Mouse (Mus musculus) liver, embryonic 13.5 days (tissue): ENCODE results near the gene Cys1. TPM values are rescaled to one million over a fixed set of nuclear protein-coding genes. Genes with fewer than 3 reads are reported as not detected.

ENCODE experiments used
- ATAC-seq: fragments of 200-750 bp; cut with Nextera tagmentation; 2 replicates; pipeline ENCODE4 v1.8.0; 2017; ENCODE audit warnings: low read depth, mild to moderate bottlenecking, moderate number of reproducible peaks, moderate library complexity
- DNase-seq: peaks from one replicate; pipeline ENCODE4 v3.0.0; 2022
- H3K27ac ChIP-seq: fragments of 300-500 bp; sonication (generic); 2 replicates; pipeline ENCODE4 v1.5.1; 2015; ENCODE audit warnings: moderate library complexity, mild to moderate bottlenecking, inconsistent platforms
- H3K27me3 ChIP-seq: fragments of 300-500 bp; sonication (generic); 2 replicates; pipeline ENCODE4 v1.6.1; 2015; ENCODE audit warnings: mild to moderate bottlenecking, inconsistent platforms
- H3K36me3 ChIP-seq: fragments of 300-500 bp; sonication (generic); 2 replicates; pipeline ENCODE4 v1.6.1; 2015; ENCODE audit warnings: mild to moderate bottlenecking, inconsistent platforms
- H3K4me1 ChIP-seq: fragments of 300-500 bp; sonication (generic); replicated peaks from 2 replicates; pipeline ENCODE4 v1.6.1; 2015; ENCODE audit warnings: inconsistent platforms
- H3K4me2 ChIP-seq: fragments of 300-500 bp; sonication (generic); 2 replicates; pipeline ENCODE4 v1.6.1; 2015; ENCODE audit warnings: inconsistent platforms, mild to moderate bottlenecking, moderate library complexity
- H3K4me3 ChIP-seq: fragments of 300-500 bp; sonication (generic); replicated peaks from 2 replicates; pipeline ENCODE4 v1.5.1; 2015; ENCODE audit warnings: mild to moderate bottlenecking, inconsistent platforms
- H3K9ac ChIP-seq: fragments of 300-500 bp; sonication (generic); 2 replicates; pipeline ENCODE4 v1.6.1; 2015; ENCODE audit warnings: mild to moderate bottlenecking, inconsistent platforms
- H3K9me3 ChIP-seq: fragments of 300-500 bp; sonication (generic); replicated peaks from 2 replicates; pipeline ENCODE4 v1.6.1; 2016; ENCODE audit warnings: inconsistent platforms
- WGBS: fragments of 180-500 bp; shearing (Covaris S2); methylation state at CpG from one replicate; pipeline ENCODE4 v1.1.7; 2015; ENCODE audit not compliant: insufficient replicate concordance; 5-methylcytosine and 5-hydroxymethylcytosine counted together
- polyA plus RNA-seq: library from polyadenylated mRNA; unstranded; fragments of >200 nt; fragmentation: Nextera tagmentation; extraction: Ambion mirVana; gene quantifications from 2 replicates; pipeline ENCODE4 v1.2.1, GENCODE M21; 2015

Cys1 gene
- polyA plus RNA-seq, 1 experiment from 2014 or later: 0.38 TPM

DNA sequence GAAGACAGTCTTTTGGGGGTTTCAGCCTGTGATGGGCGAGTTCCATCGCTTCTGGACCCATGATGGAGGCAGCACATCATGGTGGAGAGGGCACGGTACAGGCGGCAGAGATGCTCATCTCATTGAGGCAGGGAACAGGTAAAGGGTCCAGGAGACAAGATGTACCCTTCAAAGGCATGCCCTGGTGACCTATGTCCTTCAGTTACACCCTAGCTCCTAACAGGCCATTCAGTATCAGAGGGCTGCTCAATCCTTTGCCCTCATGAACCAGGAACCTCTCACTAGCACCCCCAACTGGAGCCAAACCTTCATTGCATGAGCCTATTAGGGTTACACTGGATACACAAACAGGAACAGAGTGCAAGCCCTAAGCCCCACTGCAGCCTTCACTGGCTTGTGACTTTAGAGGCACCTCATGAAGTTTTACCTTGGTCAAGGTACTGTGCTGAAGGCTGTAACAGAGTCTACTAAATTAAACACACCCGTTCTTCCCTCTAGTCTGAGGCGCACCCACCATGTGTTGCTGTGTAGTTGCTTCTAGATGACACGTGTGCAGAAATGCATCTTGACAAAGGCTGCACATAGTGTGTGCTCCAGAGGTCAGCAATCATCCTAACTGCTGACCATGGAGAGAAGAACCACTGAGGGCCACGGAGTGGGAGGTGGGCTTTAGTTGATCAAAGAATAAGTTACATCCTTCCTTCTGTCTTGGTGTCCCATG lies 16.0 kb upstream of the Cys1 start:
- no peak overlapping the region for H3K9ac ChIP-seq
- H3K4me3 ChIP-seq: no peak overlapping the region
- H3K9me3 ChIP-seq: no peaks in the 10 kb centered on the region
- WGBS: 59% methylated on average over 8 of the region's 8 CpGs
- H3K27me3 ChIP-seq: peaks cover 12% of the 10 kb centered on the region; the same call in 1 of the 2 replicates
- DNase-seq (no peak), ATAC-seq (peak; percentile 44)
- no peak overlapping the region for H3K27ac ChIP-seq
- peaks cover 18% of the 10 kb centered on the region for H3K4me1 ChIP-seq
- H3K4me2 ChIP-seq: no peak overlapping the region
- H3K36me3 ChIP-seq: no peaks in the 10 kb centered on the region

DNA sequence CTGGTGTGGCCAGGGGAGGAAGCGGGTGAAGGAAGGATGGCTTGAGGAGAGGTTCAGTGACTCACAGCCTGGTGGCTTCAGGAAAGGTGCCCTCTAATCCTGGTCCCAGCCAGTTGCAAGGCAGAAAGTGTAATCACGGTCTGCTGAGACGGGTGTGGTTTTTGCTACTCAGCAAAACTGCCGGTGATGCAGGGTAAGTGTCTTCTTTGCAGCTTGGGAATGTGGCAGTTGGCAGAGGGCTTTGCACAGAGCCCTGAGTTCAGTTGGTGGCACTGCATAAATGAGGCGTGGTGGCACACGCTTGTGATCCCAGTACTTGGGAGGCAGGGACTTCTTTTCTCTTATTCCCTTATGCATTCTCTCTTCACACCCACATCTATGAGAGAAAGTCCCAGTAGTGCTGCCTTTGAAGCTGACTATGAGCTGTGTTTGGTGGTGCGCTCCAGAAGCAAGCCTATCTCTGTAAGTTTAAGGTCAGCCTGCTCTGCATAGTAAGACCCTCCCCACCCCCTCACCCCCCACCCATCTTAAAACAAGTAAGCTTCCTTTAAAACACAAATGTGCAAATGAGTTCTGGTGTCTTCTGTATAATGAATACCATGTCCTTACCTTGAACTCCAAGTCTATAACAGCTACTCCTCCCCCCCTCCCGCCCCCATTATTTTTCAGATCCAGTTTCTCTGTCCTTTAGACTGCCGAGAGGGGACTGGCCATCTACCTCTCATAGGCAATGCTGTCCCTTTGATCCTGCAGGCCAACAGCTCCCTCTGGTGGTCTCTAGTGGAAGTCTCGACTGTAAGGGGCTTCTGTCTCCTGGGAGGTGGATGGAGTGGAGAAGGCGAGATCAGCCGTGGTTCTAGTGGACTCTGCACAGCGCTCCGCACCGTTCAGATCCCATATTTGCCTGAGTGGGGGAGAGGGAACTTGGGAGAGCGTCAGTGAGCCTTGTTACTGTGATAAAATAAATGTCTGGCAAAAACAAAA lies 15.2 kb upstream of the Cys1 start:
- Histone ChIP-seq H3K4me2 (no peak overlapping the region), H3K9me3 (no peaks in the 10 kb centered on the region), H3K36me3 (no peaks in the 10 kb centered on the region), H3K4me1 (peaks cover 9% of the 10 kb centered on the region), H3K4me3 (no peak overlapping the region), H3K9ac (no peak overlapping the region), H3K27ac (no peak overlapping the region), H3K27me3 (peaks cover 12% of the 10 kb centered on the region; the same call in 1 of the 2 replicates)
- DNase-seq: peak; percentile 65
- WGBS: 28% methylated on average over 16 of the region's 16 CpGs
- peak; percentile 79 for ATAC-seq

DNA sequence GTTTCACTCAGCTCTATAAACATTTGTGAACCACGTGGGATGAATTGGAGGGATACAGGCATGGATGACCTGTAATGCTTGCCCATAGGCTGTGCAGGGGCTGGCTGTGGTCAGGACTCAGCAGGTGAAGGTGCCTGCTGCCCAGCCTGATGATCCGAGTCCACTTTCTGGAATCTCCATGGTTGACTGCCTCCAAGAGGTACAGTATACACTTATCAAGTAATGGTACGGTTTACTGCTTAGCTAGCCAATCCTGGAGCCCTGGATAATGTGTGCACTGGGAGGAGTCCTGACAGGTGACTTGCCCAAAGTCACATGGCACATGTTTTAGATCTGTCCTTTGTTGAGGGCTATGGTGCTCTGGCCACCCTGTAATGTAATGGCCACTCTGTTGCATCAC lies 8.7 kb upstream of the Cys1 start:
- DNase-seq (no peak), ATAC-seq (no peak)
- Histone ChIP-seq H3K27ac (no peak overlapping the region), H3K4me3 (no peak overlapping the region), H3K4me1 (0 out of 2 replicates have a peak, but pooled peaks cover 6% of the 10 kb centered on the region), H3K36me3 (no peaks in the 10 kb centered on the region), H3K9me3 (no peaks in the 10 kb centered on the region), H3K4me2 (no peak overlapping the region), H3K9ac (no peak overlapping the region), H3K27me3 (peaks cover 15% of the 10 kb centered on the region)
- 62% methylated on average over 3 of the region's 3 CpGs for WGBS

DNA sequence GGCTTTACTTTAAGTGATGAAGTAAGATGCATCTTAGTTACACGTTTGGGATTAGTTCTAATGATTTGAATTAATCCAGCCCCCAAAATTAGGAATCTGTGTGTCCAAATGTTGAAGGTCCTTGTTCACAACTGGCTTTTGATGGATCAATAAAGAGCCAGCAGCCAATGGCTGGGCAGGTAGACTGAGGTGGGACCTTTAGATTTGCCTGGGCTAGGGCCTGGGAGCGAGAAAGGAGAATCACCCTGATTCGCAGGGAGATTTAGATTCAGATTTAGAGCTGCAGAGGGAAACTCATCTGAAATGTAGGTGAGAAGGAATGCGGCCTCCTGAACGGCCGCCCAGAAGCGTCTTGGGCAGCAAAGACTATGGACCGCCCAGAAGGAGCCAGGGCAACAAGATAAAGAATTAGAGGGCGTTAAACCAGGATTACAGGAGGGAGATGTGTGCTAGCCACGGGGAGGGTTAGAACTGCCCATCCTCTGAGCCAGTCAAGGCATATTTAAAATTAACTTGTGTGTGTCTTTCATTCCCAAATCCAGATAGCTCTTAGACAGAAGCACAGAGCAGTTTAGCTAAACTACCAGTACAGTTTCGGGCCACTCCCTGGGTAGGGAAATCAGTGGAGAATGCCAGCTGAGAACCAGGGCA lies 5.2 kb upstream of the Cys1 start:
- peak; percentile 60 for ATAC-seq
- peak overlapping the region; percentile 79 for H3K27ac ChIP-seq
- peaks cover 47% of the 10 kb centered on the region for H3K27me3 ChIP-seq
- no peak overlapping the region for H3K9ac ChIP-seq
- peak overlapping the region; percentile 12; the same call in 1 of the 2 replicates for H3K4me2 ChIP-seq
- DNase-seq: no peak
- H3K9me3 ChIP-seq: no peaks in the 10 kb centered on the region
- H3K4me3 ChIP-seq: no peak overlapping the region
- 57% methylated on average over 11 of the region's 11 CpGs for WGBS
- peaks cover 20% of the 10 kb centered on the region for H3K4me1 ChIP-seq
- no peaks in the 10 kb centered on the region for H3K36me3 ChIP-seq

DNA sequence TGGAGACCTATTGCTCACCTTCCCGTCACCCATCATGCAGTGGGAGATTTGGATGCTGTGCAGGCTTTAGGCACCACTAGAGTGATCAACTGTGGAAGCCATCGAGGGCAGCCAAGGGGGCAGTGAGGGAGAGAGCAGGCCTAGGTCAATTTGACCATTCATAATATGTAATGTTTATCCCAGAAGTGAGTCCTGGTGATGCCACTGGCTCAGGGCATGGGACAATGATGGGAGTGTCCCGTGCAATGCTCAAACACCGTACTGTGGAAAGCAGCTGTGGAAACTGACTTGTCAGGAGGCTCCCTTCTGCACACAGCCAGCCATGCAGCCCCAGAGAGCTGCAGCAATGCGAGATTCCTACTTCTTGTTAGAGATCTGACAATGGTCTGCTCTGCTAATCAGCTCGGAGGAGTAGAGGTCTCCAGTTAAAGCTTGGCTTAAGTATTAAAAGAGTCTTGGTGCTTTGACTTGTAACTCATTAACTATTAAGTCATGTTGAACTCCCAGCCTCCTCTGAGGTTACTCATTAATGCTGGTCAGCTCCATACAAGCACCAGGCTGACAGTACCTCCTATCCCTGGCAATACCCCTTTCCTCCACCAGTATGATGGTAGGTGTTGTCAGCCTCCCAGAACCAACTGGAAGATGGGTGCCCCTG lies 4.6 kb upstream of the Cys1 start:
- ATAC-seq (peak; percentile 76), DNase-seq (no peak)
- Histone ChIP-seq H3K9ac (no peak overlapping the region), H3K27ac (peak overlapping the region; percentile 79), H3K36me3 (no peaks in the 10 kb centered on the region), H3K27me3 (peaks cover 53% of the 10 kb centered on the region), H3K4me3 (no peak overlapping the region), H3K9me3 (no peaks in the 10 kb centered on the region), H3K4me1 (peaks cover 26% of the 10 kb centered on the region), H3K4me2 (0 out of 2 replicates have a peak overlapping the region, but pooled peaks have one; percentile 24)
- WGBS: 49% methylated on average over 6 of the region's 6 CpGs

DNA sequence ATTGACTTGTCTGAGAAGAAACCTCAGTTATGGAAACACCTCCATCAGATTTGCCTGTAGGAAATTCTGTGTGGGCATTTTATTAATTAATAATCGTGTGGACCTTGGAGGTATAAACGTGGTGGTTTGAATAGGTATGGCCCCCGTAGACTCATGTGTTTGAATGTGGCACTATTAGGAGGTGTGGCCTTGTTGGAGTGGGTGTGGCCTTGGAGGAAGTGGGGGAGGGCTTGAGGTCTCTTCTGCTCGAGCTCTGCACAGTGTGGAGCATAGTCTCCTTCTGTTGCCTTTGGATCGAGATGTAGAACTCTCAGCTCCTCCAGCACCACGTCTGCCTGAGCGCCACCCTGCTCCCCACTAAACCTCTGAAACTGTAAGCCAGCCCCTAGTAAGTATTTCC lies 1.8 kb upstream of the Cys1 start:
- no peak overlapping the region for H3K4me3 ChIP-seq
- peaks cover 80% of the 10 kb centered on the region for H3K27me3 ChIP-seq
- no peaks in the 10 kb centered on the region for H3K9me3 ChIP-seq
- H3K27ac ChIP-seq: no peak overlapping the region
- DNase-seq: no peak
- H3K36me3 ChIP-seq: no peaks in the 10 kb centered on the region
- WGBS: 53% methylated on average over 7 of the region's 7 CpGs
- no peak overlapping the region for H3K4me2 ChIP-seq
- H3K9ac ChIP-seq: no peak overlapping the region
- peaks cover 35% of the 10 kb centered on the region for H3K4me1 ChIP-seq
- ATAC-seq: no peak

DNA sequence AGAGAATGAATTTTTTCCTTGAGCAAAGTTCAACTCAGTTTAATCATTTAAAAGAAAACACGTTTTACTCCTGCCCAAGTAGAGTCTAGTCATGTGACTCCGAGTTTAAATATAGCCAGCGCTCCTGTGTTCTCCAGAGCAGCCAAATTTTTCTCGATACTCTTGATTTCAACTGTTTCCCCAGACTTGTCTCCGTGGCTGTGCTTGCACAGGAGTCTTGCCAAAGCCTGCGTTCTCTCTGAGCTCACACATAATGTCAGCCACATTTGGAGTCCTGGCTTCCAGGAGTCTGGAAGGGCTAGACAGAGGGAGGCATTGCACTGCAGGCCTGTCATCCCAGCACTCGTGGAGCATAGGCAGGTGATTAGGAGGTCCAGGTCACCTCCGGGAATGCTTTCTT lies 950 bp upstream of the Cys1 start:
- no peak overlapping the region for H3K4me2 ChIP-seq
- H3K36me3 ChIP-seq: no peaks in the 10 kb centered on the region
- H3K27me3 ChIP-seq: peaks cover 84% of the 10 kb centered on the region
- H3K9me3 ChIP-seq: no peaks in the 10 kb centered on the region
- H3K4me1 ChIP-seq: peaks cover 35% of the 10 kb centered on the region
- ATAC-seq (no peak), DNase-seq (no peak)
- H3K27ac ChIP-seq: no peak overlapping the region
- WGBS: 50% methylated on average over 8 of the region's 8 CpGs
- H3K9ac ChIP-seq: no peak overlapping the region
- no peak overlapping the region for H3K4me3 ChIP-seq

DNA sequence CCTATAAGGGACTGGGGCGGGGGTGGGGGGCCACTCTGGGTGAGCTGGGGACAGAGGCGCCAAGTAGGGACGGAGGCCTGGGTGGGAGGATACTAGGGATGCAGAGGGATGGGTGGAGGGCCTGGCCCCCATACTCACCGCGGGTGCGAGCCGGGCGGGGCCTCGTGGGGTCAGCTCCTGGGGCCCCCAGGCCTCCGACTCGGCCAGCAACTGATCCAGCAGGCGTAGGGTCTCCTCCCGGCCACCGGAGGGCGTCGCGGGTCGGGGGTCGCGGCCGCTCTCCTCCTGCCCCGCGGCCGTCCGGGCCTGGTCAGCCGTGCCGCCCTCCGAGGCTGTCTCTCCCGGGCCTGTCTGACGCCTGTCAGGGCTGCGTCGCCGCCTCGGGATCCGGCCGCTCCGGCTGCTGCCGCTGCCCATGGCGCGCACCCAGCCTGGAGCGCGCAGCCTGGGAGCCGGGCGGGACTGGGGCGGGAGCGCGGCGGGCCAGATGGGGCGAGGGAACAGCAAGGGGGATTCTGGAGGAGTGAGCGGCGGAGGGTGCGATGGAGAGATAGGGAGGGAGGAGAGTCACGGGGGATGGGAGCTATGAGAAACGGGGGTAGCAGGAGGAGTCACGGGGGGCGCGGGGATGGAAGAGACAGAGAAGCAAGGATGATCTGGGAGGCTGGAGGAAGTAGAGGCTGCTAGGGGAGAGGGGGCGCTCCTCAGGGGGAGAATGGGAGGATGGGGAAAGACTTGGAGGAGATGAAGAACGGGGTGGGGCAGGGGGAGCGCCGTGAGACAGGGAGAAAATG lies 924 bp downstream of the Cys1 start:
- Histone ChIP-seq H3K9me3 (no peaks in the 10 kb centered on the region), H3K36me3 (no peaks in the 10 kb centered on the region), H3K4me1 (peaks cover 29% of the 10 kb centered on the region), H3K27ac (no peak overlapping the region), H3K9ac (peak overlapping the region; percentile 47), H3K27me3 (peaks cover 70% of the 10 kb centered on the region), H3K4me3 (peak overlapping the region; percentile 55), H3K4me2 (peak overlapping the region; percentile 64)
- ATAC-seq: no peak; the same call in 1 of the 2 replicates
- DNase-seq: no peak
- WGBS: 2% methylated on average over 58 of the region's 61 CpGs

DNA sequence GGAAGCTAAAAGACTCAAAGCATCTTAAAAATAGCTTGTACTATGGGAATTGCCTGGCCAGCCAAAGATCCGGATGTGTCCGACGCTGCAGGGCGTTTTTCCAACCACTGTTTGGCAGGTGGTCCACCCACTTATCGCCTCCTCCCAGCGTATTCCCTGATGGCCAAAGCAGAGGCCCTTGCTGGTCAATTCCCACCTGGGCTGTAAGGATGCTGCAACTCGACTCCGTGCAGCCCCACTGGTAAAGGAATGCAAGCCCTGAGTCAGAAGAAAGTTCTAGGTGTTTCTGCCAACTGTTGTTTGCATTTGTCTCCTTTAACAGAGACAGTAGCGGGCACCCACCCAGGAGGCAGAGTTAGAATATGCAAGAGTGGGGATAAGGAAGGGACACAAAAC lies 1.5 kb downstream of the Cys1 start:
- peaks cover 29% of the 10 kb centered on the region for H3K4me1 ChIP-seq
- peak overlapping the region; percentile 55; the same call in 1 of the 2 replicates for H3K4me3 ChIP-seq
- H3K36me3 ChIP-seq: no peaks in the 10 kb centered on the region
- peak overlapping the region; percentile 64 for H3K4me2 ChIP-seq
- H3K27me3 ChIP-seq: peaks cover 66% of the 10 kb centered on the region
- no peaks in the 10 kb centered on the region for H3K9me3 ChIP-seq
- peak overlapping the region; percentile 47; the same call in 1 of the 2 replicates for H3K9ac ChIP-seq
- DNase-seq (no peak), ATAC-seq (no peak)
- WGBS: 22% methylated on average over 9 of the region's 9 CpGs
- no peak overlapping the region for H3K27ac ChIP-seq

DNA sequence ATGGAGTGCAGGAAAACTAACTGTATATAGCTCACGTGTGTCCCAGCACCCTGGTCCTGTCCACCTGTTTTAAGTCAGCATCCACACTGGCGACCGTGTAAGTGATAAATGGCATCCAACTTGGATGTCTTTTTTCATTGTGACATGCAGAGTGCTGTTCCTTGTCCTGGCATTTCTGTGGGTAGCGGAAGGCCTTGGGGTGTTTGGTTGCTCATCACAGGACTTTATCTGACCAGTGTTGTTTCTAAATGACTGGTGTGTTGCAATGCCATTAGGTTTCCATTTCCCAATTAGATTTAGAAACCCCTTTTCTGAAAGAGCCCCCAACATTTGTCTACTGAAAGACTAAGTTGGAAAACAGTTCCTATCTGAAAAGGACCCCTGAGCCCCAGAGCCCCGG lies 19.5 kb downstream of the Cys1 start:
- peaks cover 36% of the 10 kb centered on the region for H3K4me1 ChIP-seq
- peaks cover 64% of the 10 kb centered on the region for H3K36me3 ChIP-seq
- no peak overlapping the region for H3K4me3 ChIP-seq
- no peak overlapping the region for H3K27ac ChIP-seq
- no peak for DNase-seq
- no peak overlapping the region for H3K9ac ChIP-seq
- 85% methylated on average over 5 of the region's 5 CpGs for WGBS
- no peak for ATAC-seq
- H3K9me3 ChIP-seq: no peaks in the 10 kb centered on the region
- no peak overlapping the region for H3K4me2 ChIP-seq
- no peaks in the 10 kb centered on the region for H3K27me3 ChIP-seq
